Mouse (Mus musculus): ENCODE data around the gene Abhd17b. TPM values are rescaled to one million over a fixed set of nuclear protein-coding genes. Genes with fewer than 3 reads are reported as not detected.

The Abhd17b gene
- polyA plus RNA-seq, 1 experiment from 2014 or later: 43.6 TPM

- no peak overlapping the region for H3K27ac ChIP-seq
- WGBS: 92% methylated on average over 1 of the region's 1 CpGs
- peaks cover 3% of the 10 kb centered on the region for H3K4me1 ChIP-seq
- H3K4me3 ChIP-seq (replicated peaks): no peak overlapping the region
- no peaks in the 10 kb centered on the region; the same call in 1 of the 2 replicates for H3K36me3 ChIP-seq (replicated peaks)
- H3K9me3 ChIP-seq: no peaks in the 10 kb centered on the region
- H3K27me3 ChIP-seq: no peaks in the 10 kb centered on the region
- no peak overlapping the region for H3K9ac ChIP-seq
- no peak overlapping the region for H3K4me2 ChIP-seq
- no peak for ATAC-seq (ENCODE audit: low FRiP score)
Measured at GRCm38 (mm10) chr19:21660734-21661133, 7.7 kb downstream of the Abhd17b start.

- whole genome bisulfite sequencing: 89% methylated on average over 4 of the region's 4 CpGs
- no peak overlapping the region for H3K27ac ChIP-seq
- no peaks in the 10 kb centered on the region for H3K27me3 ChIP-seq
- no peak overlapping the region for H3K4me2 ChIP-seq
- H3K9me3 ChIP-seq: no peaks in the 10 kb centered on the region
- H3K4me1 ChIP-seq: no peaks in the 10 kb centered on the region
- ATAC-seq (ENCODE audit: low FRiP score): no peak
- no peaks in the 10 kb centered on the region; the same call in 1 of the 2 replicates for H3K36me3 ChIP-seq (replicated peaks)
- no peak overlapping the region for H3K9ac ChIP-seq
- H3K4me3 ChIP-seq (replicated peaks): no peak overlapping the region
Measured at GRCm38 (mm10) chr19:21663756-21664456, 10.9 kb downstream of the Abhd17b start.

DNA sequence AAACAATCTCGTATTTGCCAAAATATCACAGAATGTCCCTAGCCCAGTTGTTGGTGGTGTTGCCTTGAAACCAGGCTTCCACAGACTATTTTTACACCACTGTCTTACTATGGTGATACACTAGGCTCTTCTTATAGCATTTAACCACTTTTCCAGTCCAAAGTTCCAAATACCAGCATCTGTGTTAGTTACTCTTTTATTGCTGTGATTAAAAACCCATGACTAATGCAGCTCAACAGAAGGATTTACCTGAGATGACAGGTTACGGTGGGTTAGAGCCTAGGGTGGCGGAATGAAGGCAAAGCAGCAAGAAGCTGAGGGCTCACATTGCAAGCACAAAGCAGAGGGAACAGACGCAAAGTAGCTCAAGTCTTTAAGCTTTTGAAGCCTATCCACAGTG is 16.7 kb downstream of the Abhd17b start:
- H3K27me3 ChIP-seq: no peaks in the 10 kb centered on the region
- WGBS: 92% methylated on average over 4 of the region's 4 CpGs
- H3K4me2 ChIP-seq: no peak overlapping the region
- H3K9ac ChIP-seq: no peak overlapping the region
- 0 out of 2 replicates have a peak, but pooled peaks cover 3% of the 10 kb centered on the region for H3K9me3 ChIP-seq
- H3K4me1 ChIP-seq: no peaks in the 10 kb centered on the region
- peaks cover 7% of the 10 kb centered on the region; the same call in 1 of the 2 replicates for H3K36me3 ChIP-seq (replicated peaks)
- no peak overlapping the region for H3K4me3 ChIP-seq (replicated peaks)
- no peak for ATAC-seq (ENCODE audit: low FRiP score)
- no peak overlapping the region for H3K27ac ChIP-seq

GRCm38 (mm10) chr19:21674354-21675096 is 21.5 kb downstream of the Abhd17b start:
- WGBS: 95% methylated on average over 17 of the region's 17 CpGs
- Histone ChIP-seq H3K36me3 (replicated peaks) (peaks cover 18% of the 10 kb centered on the region; the same call in 1 of the 2 replicates), H3K4me3 (replicated peaks) (no peak overlapping the region)

DNA sequence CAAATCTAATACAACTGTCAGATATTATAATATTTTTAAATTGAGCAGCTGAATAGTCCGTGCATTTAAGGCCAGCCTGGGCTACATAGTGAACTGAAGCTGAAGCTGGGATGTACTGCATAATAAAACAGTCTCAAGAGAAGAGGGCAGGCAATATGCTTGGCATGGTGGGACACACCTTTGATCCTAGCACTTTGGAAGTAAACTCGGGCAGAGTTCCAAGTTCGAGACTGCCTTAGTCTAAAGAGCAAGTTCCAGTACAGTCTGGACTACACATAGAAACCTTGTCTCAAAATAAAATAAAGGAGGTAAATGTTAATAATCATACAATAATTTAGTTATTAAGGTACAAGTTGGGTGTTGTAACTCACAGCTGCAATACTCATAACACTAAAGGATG is 27.1 kb downstream of the Abhd17b start:
- no peak overlapping the region for H3K4me2 ChIP-seq
- no peaks in the 10 kb centered on the region for H3K9me3 ChIP-seq
- H3K36me3 ChIP-seq (replicated peaks): peaks cover 45% of the 10 kb centered on the region
- no peaks in the 10 kb centered on the region for H3K4me1 ChIP-seq
- no peak overlapping the region for H3K4me3 ChIP-seq (replicated peaks)
- no peak for ATAC-seq (ENCODE audit: low FRiP score)
- H3K27ac ChIP-seq: no peak overlapping the region
- no peaks in the 10 kb centered on the region for H3K27me3 ChIP-seq
- 94% methylated on average over 3 of the region's 3 CpGs for WGBS
- no peak overlapping the region for H3K9ac ChIP-seq

More at GRCm38 (mm10) chr19:21674354-21675096, 21.5 kb downstream of the Abhd17b start:
- H3K4me2 ChIP-seq: no peak overlapping the region
- 0 out of 2 replicates have a peak, but pooled peaks cover 3% of the 10 kb centered on the region for H3K9me3 ChIP-seq
- no peak for ATAC-seq (ENCODE audit: low FRiP score)
- H3K9ac ChIP-seq: no peak overlapping the region
- H3K27me3 ChIP-seq: no peaks in the 10 kb centered on the region
- H3K27ac ChIP-seq: no peak overlapping the region
- no peaks in the 10 kb centered on the region for H3K4me1 ChIP-seq

DNA sequence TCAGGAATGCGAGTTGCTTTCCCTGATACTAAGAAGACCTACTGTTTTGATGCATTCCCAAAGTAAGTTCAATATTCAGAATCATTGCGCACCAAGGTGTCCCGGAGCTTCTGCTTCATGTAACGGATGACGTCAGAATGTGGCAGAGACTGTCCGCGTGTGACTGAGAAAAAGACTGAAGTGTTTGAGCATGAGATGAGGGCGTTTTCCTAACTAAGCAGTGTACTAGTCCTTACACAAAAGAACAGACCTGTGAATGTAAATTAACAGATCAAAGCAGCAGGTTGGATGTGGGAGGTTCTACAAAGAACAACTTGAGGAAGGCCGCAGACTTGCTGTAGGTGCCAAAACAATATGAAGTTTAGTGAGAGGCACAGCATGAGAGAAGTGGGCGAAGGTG is 28.0 kb downstream of the Abhd17b start:
- H3K9ac ChIP-seq: no peak overlapping the region
- H3K4me1 ChIP-seq: no peaks in the 10 kb centered on the region
- H3K9me3 ChIP-seq: no peaks in the 10 kb centered on the region
- H3K4me2 ChIP-seq: no peak overlapping the region
- 95% methylated on average over 10 of the region's 10 CpGs for WGBS
- H3K27me3 ChIP-seq: no peaks in the 10 kb centered on the region
- ATAC-seq (ENCODE audit: low FRiP score): no peak
- no peak overlapping the region for H3K4me3 ChIP-seq (replicated peaks)
- no peak overlapping the region for H3K27ac ChIP-seq
- peaks cover 45% of the 10 kb centered on the region for H3K36me3 ChIP-seq (replicated peaks)

GRCm38 (mm10) chr19:21713260-21714031 is 60.5 kb downstream of the Abhd17b start:
- Histone ChIP-seq H3K9me3 (no peaks in the 10 kb centered on the region), H3K4me3 (replicated peaks) (no peak overlapping the region), H3K27me3 (no peaks in the 10 kb centered on the region), H3K9ac (no peak overlapping the region), H3K4me2 (no peak overlapping the region), H3K27ac (no peak overlapping the region), H3K4me1 (no peaks in the 10 kb centered on the region), H3K36me3 (replicated peaks) (no peaks in the 10 kb centered on the region)
- ATAC-seq (ENCODE audit: low FRiP score): no peak
- 75% methylated on average over 3 of the region's 3 CpGs for WGBS

GRCm38 (mm10) chr19:21714278-21714883 is 61.4 kb downstream of the Abhd17b start:
- Histone ChIP-seq H3K36me3 (replicated peaks) (no peaks in the 10 kb centered on the region), H3K4me2 (no peak overlapping the region), H3K9me3 (no peaks in the 10 kb centered on the region), H3K27me3 (no peaks in the 10 kb centered on the region), H3K27ac (no peak overlapping the region), H3K4me3 (replicated peaks) (no peak overlapping the region), H3K9ac (no peak overlapping the region), H3K4me1 (no peaks in the 10 kb centered on the region)
- WGBS: 88% methylated on average over 10 of the region's 10 CpGs
- ATAC-seq (ENCODE audit: low FRiP score): no peak

DNA sequence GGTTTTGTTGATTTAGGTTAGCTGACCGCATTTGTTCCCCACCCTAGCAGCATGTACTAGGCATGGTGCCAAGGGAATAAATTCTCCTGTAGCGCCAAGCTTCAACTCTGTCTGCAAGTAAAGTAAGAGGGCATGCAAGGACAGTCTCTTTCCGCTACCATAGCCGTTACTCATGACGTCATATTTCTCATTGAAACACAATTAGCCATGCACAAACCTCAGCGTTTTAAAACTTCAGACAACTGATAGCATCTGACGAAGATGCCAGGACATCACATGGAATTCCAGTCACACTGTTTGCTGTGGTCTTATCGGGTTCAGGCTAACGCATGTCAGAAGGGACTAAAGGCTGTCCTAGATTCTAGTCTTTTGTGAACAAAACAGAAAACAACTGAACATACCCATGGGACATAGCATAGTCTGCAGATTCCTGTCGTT is 62.0 kb downstream of the Abhd17b start:
- 86% methylated on average over 10 of the region's 10 CpGs for WGBS

GRCm38 (mm10) chr19:21715515-21715914 is 62.5 kb downstream of the Abhd17b start:
- WGBS: 88% methylated on average over 9 of the region's 9 CpGs
- no peak overlapping the region for H3K9ac ChIP-seq
- no peak overlapping the region for H3K4me2 ChIP-seq

More for the DNA sequence above, 62.0 kb downstream of the Abhd17b start:
- H3K27ac ChIP-seq: no peak overlapping the region
- no peak overlapping the region for H3K4me2 ChIP-seq
- no peaks in the 10 kb centered on the region for H3K27me3 ChIP-seq
- H3K9me3 ChIP-seq: no peaks in the 10 kb centered on the region
- no peak overlapping the region for H3K4me3 ChIP-seq (replicated peaks)
- no peaks in the 10 kb centered on the region for H3K4me1 ChIP-seq
- ATAC-seq (ENCODE audit: low FRiP score): no peak
- H3K36me3 ChIP-seq (replicated peaks): no peaks in the 10 kb centered on the region
- no peak overlapping the region for H3K9ac ChIP-seq

GRCm38 (mm10) chr19:21716456-21716855 is 63.5 kb downstream of the Abhd17b start:
- H3K4me2 ChIP-seq: no peak overlapping the region
- H3K9me3 ChIP-seq: no peaks in the 10 kb centered on the region
- no peak overlapping the region for H3K27ac ChIP-seq
- no peak for ATAC-seq (ENCODE audit: low FRiP score)
- no peak overlapping the region for H3K4me3 ChIP-seq (replicated peaks)
- no peaks in the 10 kb centered on the region for H3K4me1 ChIP-seq
- H3K36me3 ChIP-seq (replicated peaks): no peaks in the 10 kb centered on the region
- no peaks in the 10 kb centered on the region for H3K27me3 ChIP-seq
- 92% methylated on average over 3 of the region's 3 CpGs for WGBS
- no peak overlapping the region for H3K9ac ChIP-seq

More at GRCm38 (mm10) chr19:21715515-21715914, 62.5 kb downstream of the Abhd17b start:
- no peak for ATAC-seq (ENCODE audit: low FRiP score)
- no peak overlapping the region for H3K27ac ChIP-seq
- H3K9me3 ChIP-seq: no peaks in the 10 kb centered on the region
- H3K4me3 ChIP-seq (replicated peaks): no peak overlapping the region
- no peaks in the 10 kb centered on the region for H3K4me1 ChIP-seq
- H3K27me3 ChIP-seq: no peaks in the 10 kb centered on the region
- no peaks in the 10 kb centered on the region for H3K36me3 ChIP-seq (replicated peaks)

DNA sequence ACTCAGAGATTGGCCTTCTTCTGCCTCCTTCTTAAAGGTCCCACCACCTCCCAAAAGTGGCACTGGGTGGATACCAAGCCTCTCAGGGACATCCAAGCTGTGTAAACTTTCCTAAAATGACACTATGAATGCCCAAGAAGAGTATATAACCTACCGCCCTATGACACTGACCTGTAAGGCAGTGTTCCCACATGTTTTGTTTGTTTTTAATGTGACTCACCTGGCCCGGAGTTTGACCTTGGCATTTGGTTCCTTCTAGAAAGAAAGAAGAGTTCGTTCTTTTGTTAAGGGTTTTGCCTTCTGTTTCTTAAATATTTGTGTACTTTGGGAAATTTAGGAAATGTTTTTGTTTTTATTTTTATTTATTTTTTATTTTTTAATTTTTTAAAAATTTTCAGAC is 66.2 kb downstream of the Abhd17b start:
- ATAC-seq (ENCODE audit: low FRiP score): no peak
- Histone ChIP-seq H3K27ac (no peak overlapping the region), H3K9me3 (0 out of 2 replicates have a peak, but pooled peaks cover 6% of the 10 kb centered on the region), H3K9ac (no peak overlapping the region), H3K4me3 (replicated peaks) (no peak overlapping the region), H3K27me3 (no peaks in the 10 kb centered on the region), H3K4me1 (peaks cover 6% of the 10 kb centered on the region), H3K36me3 (replicated peaks) (no peaks in the 10 kb centered on the region), H3K4me2 (no peak overlapping the region)
- 88% methylated on average over 3 of the region's 3 CpGs for WGBS
